8 mouse cellular contexts compared by ENCODE assay signal in the genomic region with DNA sequence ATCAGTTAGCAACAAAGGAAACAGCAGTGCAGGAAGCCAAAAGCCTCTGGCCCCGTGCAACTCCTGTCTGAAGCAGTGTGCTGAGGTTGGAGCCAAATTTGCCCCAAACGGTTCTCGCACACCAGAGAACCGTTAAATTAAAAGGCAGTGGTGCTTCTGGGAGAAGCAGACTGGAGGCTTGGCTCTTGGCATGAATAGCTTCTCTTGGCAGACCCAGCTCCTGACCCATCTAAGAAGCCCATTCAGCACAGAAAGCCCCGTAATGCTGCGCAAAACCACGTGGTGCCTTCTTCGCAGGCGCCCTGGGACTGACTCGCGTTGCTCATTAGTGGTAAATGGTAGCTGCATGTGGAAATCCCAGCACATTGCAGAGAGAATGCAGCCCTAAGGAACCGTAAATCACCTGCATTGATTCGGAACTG.
DNase-seq lines count a peak whose midpoint lies in the region; ATAC-seq and TF ChIP-seq lines count a peak whose summit lies in the region.

No protein-coding gene starts in this region.

- DNase-seq in hindbrain, embryonic 11.5 days (ENCODE audit: low spot score), result peak; percentile 10
- DNase-seq in hindbrain, embryonic 10.5 days (ENCODE audit: low spot score), result no peak
- peak; percentile 22 for DNase-seq in cerebellum, adult 9-11 months
- DNase-seq in hindbrain, embryonic 14.5 days (ENCODE audit: low spot score), result peak; percentile 64
- peak; percentile 61 for DNase-seq in limb, embryonic 14.5 days (ENCODE audit: low spot score)
- DNase-seq in right cerebral cortex, postnatal 14 days, result peak; percentile 7
- no peak for DNase-seq in c-Kit-positive CD71-positive TER-119-positive erythroid progenitor cells, embryonic 14.5 days (ENCODE audit: low spot score)
- no peak for DNase-seq in thymus, adult 18-20 months

- no peak for TF ChIP-seq POLR2A in limb, embryonic 14.5 days (IDR thresholded peaks at IDR 0.05; ENCODE audit: borderline replicate concordance, extremely low read depth, insufficient read depth, insufficient read length)

- H3K4me3 ChIP-seq in hindbrain, embryonic 11.5 days (ENCODE audit: low read depth, low read length), result no peak overlapping the region
- H3K4me3 ChIP-seq in hindbrain, embryonic 10.5 days, result no peak overlapping the region
- no peak overlapping the region for H3K4me3 ChIP-seq in hindbrain, embryonic 14.5 days (replicated peaks; ENCODE audit: low read length)
- 0 out of 2 replicates have a peak overlapping the region, but pooled peaks have one; percentile 0 for H3K4me3 ChIP-seq in limb, embryonic 14.5 days (replicated peaks; ENCODE audit: low read length)

- no peaks in the 10 kb centered on the region for H3K4me1 ChIP-seq in hindbrain, embryonic 11.5 days (replicated peaks; ENCODE audit: control insufficient read depth, insufficient read depth, low read length)
- H3K4me1 ChIP-seq in hindbrain, embryonic 10.5 days (replicated peaks), result no peaks in the 10 kb centered on the region
- 0 out of 2 replicates have a peak, but pooled peaks cover 8% of the 10 kb centered on the region for H3K4me1 ChIP-seq in hindbrain, embryonic 14.5 days (replicated peaks; ENCODE audit: control insufficient read depth, insufficient read depth, low read length)
- peaks cover 19% of the 10 kb centered on the region for H3K4me1 ChIP-seq in limb, embryonic 14.5 days (ENCODE audit: control insufficient read depth, insufficient read depth, low read length)

- ATAC-seq in hindbrain, embryonic 11.5 days (ENCODE audit: low FRiP score), result peak; percentile 45; the same call in 1 of the 2 replicates
- ATAC-seq in hindbrain, embryonic 14.5 days (ENCODE audit: low FRiP score), result peak; percentile 93
- peak; percentile 78 for ATAC-seq in limb, embryonic 14.5 days (ENCODE audit: low FRiP score, low read depth)

- H3K27me3 ChIP-seq in hindbrain, embryonic 11.5 days (ENCODE audit: control insufficient read depth, insufficient read depth, low read length), result no peaks in the 10 kb centered on the region
- no peaks in the 10 kb centered on the region for H3K27me3 ChIP-seq in hindbrain, embryonic 10.5 days (ENCODE audit: insufficient read depth, poor library complexity, severe bottlenecking)
- no peaks in the 10 kb centered on the region for H3K27me3 ChIP-seq in hindbrain, embryonic 14.5 days (ENCODE audit: control insufficient read depth, insufficient read depth, low read length)
- H3K27me3 ChIP-seq in limb, embryonic 14.5 days (ENCODE audit: control insufficient read depth, insufficient read depth, low read length), result no peaks in the 10 kb centered on the region

- H3K27ac ChIP-seq in hindbrain, embryonic 11.5 days (ENCODE audit: low read depth, low read length), result no peak overlapping the region
- H3K27ac ChIP-seq in hindbrain, embryonic 10.5 days, result no peak overlapping the region
- H3K27ac ChIP-seq in hindbrain, embryonic 14.5 days, result peak overlapping the region; percentile 12; the same call in 1 of the 2 replicates
- H3K27ac ChIP-seq in limb, embryonic 14.5 days (replicated peaks; ENCODE audit: low read depth, low read length), result 0 out of 2 replicates have a peak overlapping the region, but pooled peaks have one; percentile 10

- no peaks in the 10 kb centered on the region for H3K36me3 ChIP-seq in hindbrain, embryonic 11.5 days (ENCODE audit: control insufficient read depth, insufficient read depth, low read length)
- no peaks in the 10 kb centered on the region for H3K36me3 ChIP-seq in hindbrain, embryonic 10.5 days
- H3K36me3 ChIP-seq in hindbrain, embryonic 14.5 days (replicated peaks; ENCODE audit: control insufficient read depth, insufficient read depth), result no peaks in the 10 kb centered on the region
- H3K36me3 ChIP-seq in limb, embryonic 14.5 days (ENCODE audit: control insufficient read depth, insufficient read depth, low read length), result no peaks in the 10 kb centered on the region

- WGBS in hindbrain, embryonic 11.5 days, result 75% methylated on average over 13 of the region's 13 CpGs
- 83% methylated on average over 13 of the region's 13 CpGs for WGBS in hindbrain, embryonic 10.5 days
- WGBS in hindbrain, embryonic 14.5 days, result 51% methylated on average over 13 of the region's 13 CpGs
- WGBS in limb, embryonic 14.5 days, result 22% methylated on average over 13 of the region's 13 CpGs

- H3K4me2 ChIP-seq in hindbrain, embryonic 11.5 days (replicated peaks; ENCODE audit: low read depth, low read length), result no peak overlapping the region
- peak overlapping the region; percentile 33 for H3K4me2 ChIP-seq in hindbrain, embryonic 14.5 days (replicated peaks)
- peak overlapping the region; percentile 30 for H3K4me2 ChIP-seq in limb, embryonic 14.5 days (replicated peaks; ENCODE audit: low read depth, low read length, severe bottlenecking)

- H3K9me3 ChIP-seq in hindbrain, embryonic 11.5 days (ENCODE audit: control insufficient read depth, low read length), result no peaks in the 10 kb centered on the region
- H3K9me3 ChIP-seq in hindbrain, embryonic 10.5 days, result no peaks in the 10 kb centered on the region
- no peaks in the 10 kb centered on the region for H3K9me3 ChIP-seq in hindbrain, embryonic 14.5 days (ENCODE audit: control insufficient read depth, low read length)
- H3K9me3 ChIP-seq in limb, embryonic 14.5 days (ENCODE audit: control insufficient read depth, low read length), result no peaks in the 10 kb centered on the region

- H3K9ac ChIP-seq in hindbrain, embryonic 11.5 days (ENCODE audit: low read depth, low read length), result no peak overlapping the region
- no peak overlapping the region for H3K9ac ChIP-seq in hindbrain, embryonic 14.5 days
- no peak overlapping the region for H3K9ac ChIP-seq in limb, embryonic 14.5 days (ENCODE audit: low read depth, low read length, severe bottlenecking)

Comparison
In these comparisons a context has a peak if more than half of its experiments do, and no peak if none do; other contexts are left out.
1. DNase-seq: peak in hindbrain, embryonic 11.5 days (single experiment), cerebellum, adult 9-11 months (single experiment), hindbrain, embryonic 14.5 days (single experiment), limb, embryonic 14.5 days (single experiment) and right cerebral cortex, postnatal 14 days (single experiment); none in hindbrain, embryonic 10.5 days (single experiment), c-Kit-positive CD71-positive TER-119-positive erythroid progenitor cells, embryonic 14.5 days (single experiment) and thymus, adult 18-20 months (0 of 2).
2. H3K27ac ChIP-seq: peak in hindbrain, embryonic 14.5 days (single experiment) and limb, embryonic 14.5 days (single experiment); none in hindbrain, embryonic 11.5 days (single experiment) and hindbrain, embryonic 10.5 days (single experiment).
3. Peak in every context shown above with its lines, with median percentiles within 50 percentile points of each other: ATAC-seq.